Mouse (Mus musculus): ENCODE data around the gene Magi1. TPM values are rescaled to one million over a fixed set of nuclear protein-coding genes. Genes with fewer than 3 reads are reported as not detected.
A peak's percentile ranks its signal among the peaks of the same experiment; 100 is the strongest.

Magi1 gene
- polyA plus RNA-seq, 1 experiment from 2014 or later = 39.1 TPM

GRCm38 (mm10) chr6:93968721-93969120 lies 315.0 kb downstream of the Magi1 start:
- no peaks in the 10 kb centered on the region for H3K36me3 ChIP-seq (ENCODE audit: poor library complexity, severe bottlenecking)
- H3K4me1 ChIP-seq = no peaks in the 10 kb centered on the region
- H3K9ac ChIP-seq = no peak overlapping the region
- H3K4me2 ChIP-seq = no peak overlapping the region
- no peak for ATAC-seq
- H3K27ac ChIP-seq = no peak overlapping the region
- H3K4me3 ChIP-seq = no peak overlapping the region
- no peaks in the 10 kb centered on the region for H3K27me3 ChIP-seq
- 86% methylated on average over 2 of the region's 2 CpGs for WGBS
- H3K9me3 ChIP-seq (replicated peaks) = no peaks in the 10 kb centered on the region

DNA sequence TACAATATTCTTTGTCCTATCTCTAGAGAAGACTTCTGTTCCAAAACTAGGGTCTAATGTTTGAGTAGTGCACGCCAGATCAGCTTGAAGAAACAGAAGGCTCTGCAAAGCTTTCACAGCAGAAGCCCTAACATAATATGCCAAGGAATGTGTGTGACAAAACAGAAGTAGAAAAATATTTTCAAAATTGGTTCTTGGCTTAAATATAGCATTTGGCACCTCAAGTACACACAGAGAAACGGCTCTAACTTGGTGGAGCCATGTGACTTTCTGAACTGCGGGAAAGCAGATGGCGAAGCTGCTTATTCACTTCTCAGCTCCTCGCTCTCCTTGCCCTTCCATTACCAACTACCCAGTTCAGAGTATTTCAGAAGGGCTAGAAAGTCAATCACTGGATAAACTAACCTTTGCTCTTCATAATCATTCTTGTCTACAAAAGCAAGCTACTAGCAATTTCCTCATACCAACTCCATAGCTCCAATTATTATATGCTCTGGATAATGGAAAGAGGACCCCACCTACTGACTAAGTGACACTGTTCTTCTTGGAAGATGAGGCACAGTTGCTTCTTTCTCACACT lies 320.9 kb downstream of the Magi1 start:
- Histone ChIP-seq H3K27me3 (no peaks in the 10 kb centered on the region), H3K9ac (no peak overlapping the region), H3K4me3 (no peak overlapping the region), H3K36me3 (ENCODE audit: poor library complexity, severe bottlenecking) (no peaks in the 10 kb centered on the region), H3K4me1 (peaks cover 6% of the 10 kb centered on the region), H3K27ac (no peak overlapping the region), H3K4me2 (no peak overlapping the region), H3K9me3 (replicated peaks) (no peaks in the 10 kb centered on the region)
- 85% methylated on average over 5 of the region's 5 CpGs for WGBS
- ATAC-seq = peak; percentile 13; the same call in 1 of the 2 replicates

GRCm38 (mm10) chr6:93961782-93962181 lies 321.9 kb downstream of the Magi1 start:
- Histone ChIP-seq H3K27ac (no peak overlapping the region), H3K4me1 (peaks cover 17% of the 10 kb centered on the region), H3K27me3 (no peaks in the 10 kb centered on the region), H3K9ac (no peak overlapping the region), H3K9me3 (replicated peaks) (no peaks in the 10 kb centered on the region), H3K36me3 (ENCODE audit: poor library complexity, severe bottlenecking) (no peaks in the 10 kb centered on the region), H3K4me3 (no peak overlapping the region), H3K4me2 (no peak overlapping the region)
- WGBS = 71% methylated on average over 1 of the region's 1 CpGs
- ATAC-seq = no peak

DNA sequence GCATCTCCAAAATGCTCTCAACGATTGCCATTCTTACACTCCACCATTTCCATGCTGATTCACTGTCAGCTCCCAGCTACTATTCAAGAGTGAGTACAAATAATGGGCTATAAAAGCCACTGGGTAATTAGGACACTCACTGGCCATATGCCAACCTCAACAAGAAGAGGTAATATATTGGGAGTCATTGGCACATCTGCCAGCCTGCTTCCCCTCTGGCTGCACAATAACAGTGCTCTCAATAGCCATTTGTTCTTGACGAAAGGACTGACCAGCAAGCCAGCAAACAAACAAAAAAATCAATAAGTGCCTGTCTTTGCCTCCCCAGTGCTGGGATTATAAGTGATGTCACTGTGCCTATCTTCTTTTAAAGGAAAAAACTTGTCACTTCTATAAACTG lies 326.5 kb downstream of the Magi1 start:
- Histone ChIP-seq H3K27ac (no peak overlapping the region), H3K36me3 (ENCODE audit: poor library complexity, severe bottlenecking) (no peaks in the 10 kb centered on the region), H3K27me3 (no peaks in the 10 kb centered on the region), H3K4me3 (no peak overlapping the region), H3K9ac (no peak overlapping the region), H3K4me1 (peaks cover 27% of the 10 kb centered on the region), H3K4me2 (no peak overlapping the region), H3K9me3 (replicated peaks) (no peaks in the 10 kb centered on the region)
- 10% methylated on average over 2 of the region's 2 CpGs for WGBS
- peak; percentile 55; the same call in 1 of the 2 replicates for ATAC-seq

- 54% methylated on average over 2 of the region's 2 CpGs for WGBS
- no peak overlapping the region for H3K27ac ChIP-seq
- no peak overlapping the region for H3K4me2 ChIP-seq
- no peak overlapping the region for H3K4me3 ChIP-seq
- H3K27me3 ChIP-seq = no peaks in the 10 kb centered on the region
- no peak for ATAC-seq
- peaks cover 8% of the 10 kb centered on the region; the same call in 1 of the 2 replicates for H3K4me1 ChIP-seq
- no peak overlapping the region for H3K9ac ChIP-seq
- H3K36me3 ChIP-seq (ENCODE audit: poor library complexity, severe bottlenecking) = no peaks in the 10 kb centered on the region
- no peaks in the 10 kb centered on the region for H3K9me3 ChIP-seq (replicated peaks)
These were observed 337.1 kb downstream of the Magi1 start for GRCm38 (mm10) chr6:93946612-93947011.

- 84% methylated on average over 6 of the region's 6 CpGs for WGBS
- H3K9me3 ChIP-seq (replicated peaks) = no peaks in the 10 kb centered on the region
- no peaks in the 10 kb centered on the region for H3K36me3 ChIP-seq (ENCODE audit: poor library complexity, severe bottlenecking)
- H3K4me1 ChIP-seq = no peaks in the 10 kb centered on the region
- no peaks in the 10 kb centered on the region for H3K27me3 ChIP-seq
- no peak for ATAC-seq
- no peak overlapping the region for H3K4me3 ChIP-seq
- no peak overlapping the region for H3K4me2 ChIP-seq
- no peak overlapping the region for H3K27ac ChIP-seq
- no peak overlapping the region for H3K9ac ChIP-seq
These were observed 347.4 kb downstream of the Magi1 start for GRCm38 (mm10) chr6:93936359-93936758.

GRCm38 (mm10) chr6:93935793-93936192 lies 347.9 kb downstream of the Magi1 start:
- Histone ChIP-seq H3K9me3 (replicated peaks) (no peaks in the 10 kb centered on the region), H3K36me3 (ENCODE audit: poor library complexity, severe bottlenecking) (no peaks in the 10 kb centered on the region), H3K4me3 (no peak overlapping the region), H3K4me2 (no peak overlapping the region), H3K27ac (no peak overlapping the region), H3K9ac (no peak overlapping the region), H3K4me1 (no peaks in the 10 kb centered on the region), H3K27me3 (no peaks in the 10 kb centered on the region)
- no peak for ATAC-seq
- WGBS = 76% methylated on average over 4 of the region's 4 CpGs

DNA sequence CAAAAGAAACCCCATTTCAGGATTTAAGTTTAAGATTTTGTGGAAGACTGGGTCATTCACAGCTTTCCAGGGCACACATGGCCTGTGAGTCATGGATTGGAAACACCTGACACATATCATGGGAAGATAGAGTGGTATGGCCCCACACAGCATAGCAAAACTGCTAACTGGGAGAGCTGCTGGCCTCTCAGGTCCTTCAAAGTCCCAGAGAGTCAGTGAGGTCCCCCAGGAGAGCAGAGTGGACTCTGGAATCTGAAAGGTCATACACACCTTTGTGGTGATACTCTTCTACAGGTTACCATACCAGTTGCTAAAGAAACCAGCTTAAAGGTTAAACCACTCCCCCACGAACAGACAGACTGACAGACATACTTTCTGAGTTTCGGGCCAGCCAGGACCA lies 349.0 kb downstream of the Magi1 start:
- Histone ChIP-seq H3K4me3 (no peak overlapping the region), H3K4me2 (no peak overlapping the region), H3K9me3 (replicated peaks) (no peaks in the 10 kb centered on the region), H3K9ac (no peak overlapping the region), H3K27ac (no peak overlapping the region), H3K4me1 (no peaks in the 10 kb centered on the region), H3K36me3 (ENCODE audit: poor library complexity, severe bottlenecking) (no peaks in the 10 kb centered on the region), H3K27me3 (no peaks in the 10 kb centered on the region)
- 80% methylated on average over 2 of the region's 2 CpGs for WGBS
- ATAC-seq = no peak

DNA sequence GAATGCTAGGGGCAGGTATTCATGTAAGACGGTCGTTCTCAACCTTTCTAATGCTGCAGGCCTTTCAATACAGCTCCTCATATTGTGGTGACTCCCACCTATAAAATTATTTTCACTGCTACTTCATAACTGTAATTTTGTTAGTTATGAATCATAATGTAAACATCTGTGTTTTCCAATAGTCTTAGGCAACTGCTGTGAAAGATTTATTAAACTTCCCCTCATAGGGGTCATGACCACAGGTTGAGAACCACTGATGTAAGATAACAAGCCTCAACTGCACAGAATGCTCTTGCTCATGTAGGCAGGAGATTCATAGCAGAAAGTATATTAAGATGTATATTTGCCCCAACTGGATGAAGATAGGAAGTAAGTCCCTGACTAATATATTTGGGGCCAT lies 359.1 kb downstream of the Magi1 start:
- Histone ChIP-seq H3K4me1 (peaks cover 13% of the 10 kb centered on the region), H3K4me3 (no peak overlapping the region), H3K9ac (no peak overlapping the region), H3K4me2 (no peak overlapping the region), H3K36me3 (ENCODE audit: poor library complexity, severe bottlenecking) (no peaks in the 10 kb centered on the region), H3K27me3 (no peaks in the 10 kb centered on the region), H3K27ac (no peak overlapping the region), H3K9me3 (replicated peaks) (no peaks in the 10 kb centered on the region)
- ATAC-seq = no peak
- WGBS = 92% methylated on average over 2 of the region's 2 CpGs

- Histone ChIP-seq H3K4me3 (no peak overlapping the region), H3K27ac (no peak overlapping the region), H3K4me1 (peaks cover 13% of the 10 kb centered on the region), H3K4me2 (no peak overlapping the region), H3K9me3 (replicated peaks) (no peaks in the 10 kb centered on the region), H3K27me3 (no peaks in the 10 kb centered on the region), H3K36me3 (ENCODE audit: poor library complexity, severe bottlenecking) (no peaks in the 10 kb centered on the region), H3K9ac (no peak overlapping the region)
- ATAC-seq = no peak
- WGBS = 41% methylated on average over 3 of the region's 3 CpGs
These were observed 359.7 kb downstream of the Magi1 start for GRCm38 (mm10) chr6:93923972-93924371.

DNA sequence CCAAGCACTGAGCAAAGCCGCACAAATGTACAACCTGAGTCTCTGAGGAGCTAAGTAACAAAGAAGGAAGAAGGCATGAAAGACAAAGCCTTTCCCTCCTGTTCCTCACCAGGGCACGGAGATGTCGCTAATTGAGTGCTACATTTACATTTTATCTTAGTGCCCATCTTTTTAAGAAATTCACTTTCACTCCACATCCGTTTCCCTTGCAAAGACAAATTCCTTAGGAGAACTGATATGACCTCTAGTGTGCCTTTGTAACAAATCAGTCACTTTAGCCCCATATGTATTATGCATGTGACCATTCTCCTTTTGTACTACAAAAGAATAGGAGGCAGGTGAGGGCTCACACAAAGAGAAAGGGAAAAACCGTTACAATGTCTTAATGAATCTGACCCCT lies 360.4 kb downstream of the Magi1 start:
- no peak overlapping the region for H3K4me2 ChIP-seq
- no peaks in the 10 kb centered on the region for H3K27me3 ChIP-seq
- 47% methylated on average over 5 of the region's 5 CpGs for WGBS
- no peaks in the 10 kb centered on the region for H3K9me3 ChIP-seq (replicated peaks)
- H3K9ac ChIP-seq = no peak overlapping the region
- H3K36me3 ChIP-seq (ENCODE audit: poor library complexity, severe bottlenecking) = no peaks in the 10 kb centered on the region
- 0 out of 2 replicates have a peak overlapping the region, but pooled peaks have one; percentile 3 for H3K27ac ChIP-seq
- no peak for ATAC-seq
- peaks cover 13% of the 10 kb centered on the region for H3K4me1 ChIP-seq
- no peak overlapping the region for H3K4me3 ChIP-seq

DNA sequence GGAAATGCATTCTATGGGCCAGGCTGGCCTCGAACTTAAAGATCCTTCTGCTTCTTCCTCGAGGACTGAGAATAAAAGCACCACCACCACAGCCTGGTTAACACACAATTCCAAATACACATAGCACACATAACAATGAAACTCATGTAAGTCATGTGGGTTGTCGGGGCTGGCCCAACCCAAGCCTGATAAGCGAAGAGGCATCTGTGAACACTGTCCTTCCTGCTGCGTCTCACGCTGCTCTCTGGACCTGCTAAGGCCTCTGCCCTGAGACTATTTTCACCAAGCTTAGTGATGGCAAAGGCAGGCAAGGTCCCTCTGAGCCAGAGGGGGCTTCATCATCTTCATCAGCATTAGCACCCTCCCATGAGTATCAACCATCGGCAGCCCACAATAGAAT lies 360.8 kb downstream of the Magi1 start:
- Histone ChIP-seq H3K27me3 (no peaks in the 10 kb centered on the region), H3K9me3 (replicated peaks) (no peaks in the 10 kb centered on the region), H3K4me2 (no peak overlapping the region), H3K9ac (no peak overlapping the region), H3K4me3 (no peak overlapping the region), H3K36me3 (ENCODE audit: poor library complexity, severe bottlenecking) (no peaks in the 10 kb centered on the region), H3K4me1 (peaks cover 13% of the 10 kb centered on the region), H3K27ac (0 out of 2 replicates have a peak overlapping the region, but pooled peaks have one; percentile 3)
- ATAC-seq = no peak
- 83% methylated on average over 7 of the region's 7 CpGs for WGBS

DNA sequence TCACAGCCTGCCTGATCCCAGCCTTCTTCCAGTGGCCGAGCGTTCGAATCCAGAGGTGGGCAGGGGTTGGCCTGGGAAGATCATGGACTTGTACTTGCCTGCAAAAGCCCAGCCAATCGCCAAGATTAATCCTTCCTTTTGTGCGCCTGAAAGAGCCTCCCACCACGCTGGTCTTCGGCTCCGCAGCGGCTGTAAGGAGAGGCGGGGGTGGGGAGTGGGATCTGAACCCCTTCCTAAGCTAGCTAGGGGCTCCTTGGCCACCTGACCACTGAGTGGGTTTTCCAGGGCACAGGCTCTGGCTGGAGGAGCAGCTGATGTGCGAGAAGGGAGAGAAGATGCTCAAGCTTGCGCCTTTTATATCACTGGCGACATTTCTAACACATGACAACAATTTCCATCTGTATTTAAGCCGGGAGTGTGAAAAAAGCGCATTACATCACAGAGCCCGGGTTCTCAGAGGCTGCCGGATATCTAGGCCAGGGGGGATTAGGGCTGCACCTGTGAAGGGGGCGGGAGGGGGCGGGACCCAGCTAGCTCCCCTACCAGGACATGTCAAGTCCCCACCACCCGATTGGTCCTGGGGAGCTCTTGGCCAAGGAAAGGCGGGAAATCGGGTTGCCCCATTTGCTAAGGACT lies 370.4 kb downstream of the Magi1 start:
- H3K9ac ChIP-seq = peak overlapping the region; percentile 73
- H3K9me3 ChIP-seq (replicated peaks) = no peaks in the 10 kb centered on the region
- ATAC-seq = peak; percentile 50
- peaks cover 54% of the 10 kb centered on the region for H3K4me1 ChIP-seq
- H3K36me3 ChIP-seq (ENCODE audit: poor library complexity, severe bottlenecking) = no peaks in the 10 kb centered on the region
- H3K27ac ChIP-seq = peak overlapping the region; percentile 100
- H3K4me2 ChIP-seq = peak overlapping the region; percentile 65
- no peaks in the 10 kb centered on the region for H3K27me3 ChIP-seq
- H3K4me3 ChIP-seq = peak overlapping the region; percentile 51
- 1% methylated on average over 22 of the region's 22 CpGs for WGBS

All from forebrain, embryonic 13.5 days (tissue).